Mouse (Mus musculus) liver, embryonic 14.5 days (tissue): Measurements from ENCODE around the gene Ric8b. TPM values are rescaled to one million over a fixed set of nuclear protein-coding genes. Genes with fewer than 3 reads are reported as not detected.

Source experiments
- ATAC-seq: fragments of 200-750 bp; cut with Nextera tagmentation; 2 replicates; pipeline ENCODE4 v1.8.0; 2017; ENCODE audit warnings: moderate number of reproducible peaks, mild to moderate bottlenecking, moderate library complexity; ENCODE audit not compliant: insufficient read depth
- DNase-seq, 3 experiments: peaks; one replicate each; pipeline ENCODE4 v3.0.0-alpha.2; 2012 to 2013; ENCODE audit warnings: low read depth in 3 of 3, low spot score in 3 of 3
- H3K27ac ChIP-seq: fragments of 300-500 bp; sonication (generic); 2 replicates; pipeline ENCODE4 v1.5.1; 2014; ENCODE audit warnings: moderate library complexity, mild to moderate bottlenecking, control low read depth, inconsistent platforms
- H3K27me3 ChIP-seq: fragments of 300-500 bp; sonication (generic); 2 replicates; pipeline ENCODE4 v1.6.1; 2014; ENCODE audit warnings: mild to moderate bottlenecking, low read length, moderate library complexity; ENCODE audit not compliant: control insufficient read depth, insufficient read depth
- H3K36me3 ChIP-seq: fragments of 300-500 bp; sonication (generic); replicated peaks from 2 replicates; pipeline ENCODE4 v1.6.1; 2014; ENCODE audit warnings: low read depth; ENCODE audit not compliant: control insufficient read depth, insufficient read depth
- H3K4me1 ChIP-seq, 2 experiments: fragments of 200-500 bp in 1 of 2; fragments of 300-500 bp in 1 of 2; sonication (generic) in 1 of 2; replicated peaks; 2 replicates each; pipeline ENCODE4 v1.6.1; 2012 to 2014; ENCODE audit warnings: antibody characterized with exemption in 1 of 2, inconsistent platforms in 1 of 2, low read length in 1 of 2; ENCODE audit not compliant: control insufficient read depth in 2 of 2, insufficient read depth in 2 of 2
- H3K4me2 ChIP-seq: fragments of 300-500 bp; sonication (generic); 2 replicates; pipeline ENCODE4 v1.6.1; 2014; ENCODE audit warnings: low read depth, mild to moderate bottlenecking, control low read depth, moderate library complexity
- H3K4me3 ChIP-seq, 2 experiments: fragments of 200-500 bp in 1 of 2; fragments of 300-500 bp in 1 of 2; sonication (generic) in 1 of 2; 2 replicates each; pipeline ENCODE4 v1.5.1; 2012 to 2014; ENCODE audit warnings: low read depth in 2 of 2, low read length in 2 of 2, mild to moderate bottlenecking in 2 of 2, control low read depth in 1 of 2, inconsistent platforms in 1 of 2, moderate library complexity in 1 of 2; ENCODE audit not compliant: insufficient read depth in 1 of 2
- H3K9ac ChIP-seq: fragments of 300-500 bp; sonication (generic); replicated peaks from 2 replicates; pipeline ENCODE4 v1.6.1; 2014; ENCODE audit warnings: mild to moderate bottlenecking, control low read depth, moderate library complexity
- H3K9me3 ChIP-seq: fragments of 300-500 bp; sonication (generic); 2 replicates; pipeline ENCODE4 v1.6.1; 2016; ENCODE audit warnings: low read length, mixed read lengths; ENCODE audit not compliant: control insufficient read depth
- CTCF ChIP-seq: IDR thresholded peaks from 2 replicates; pipeline ENCODE4 v1.5.1; 2016; ENCODE audit warnings: antibody characterized with exemption, low read depth, control low read depth
- EP300 ChIP-seq: IDR thresholded peaks from 2 replicates; pipeline ENCODE4 v1.6.1; 2016; ENCODE audit warnings: antibody characterized with exemption, low read depth
- whole genome bisulfite sequencing: fragments of 180-500 bp; shearing (Covaris S2); extraction: QIAGEN DNeasy Blood & Tissue Kit; methylation state at CpG from one replicate; pipeline ENCODE4 v1.1.7; 2014; ENCODE audit not compliant: insufficient replicate concordance; 5-methylcytosine and 5-hydroxymethylcytosine counted together
- polyA plus RNA-seq, 2 experiments: library from polyadenylated mRNA; depleted of rRNA in 1 of 2; stranded (reverse) in 1 of 2; unstranded in 1 of 2; fragments of >200 nt; fragmentation: Nextera tagmentation in 1 of 2; extraction: Ambion mirVana in 1 of 2; gene quantifications; 2 replicates each; pipeline versions ENCODE4 v1.2.1 to v1.2.3; 2012 to 2014

Gene Ric8b
- polyA plus RNA-seq, 2 experiments: 2.6 to 4.5 TPM

DNA sequence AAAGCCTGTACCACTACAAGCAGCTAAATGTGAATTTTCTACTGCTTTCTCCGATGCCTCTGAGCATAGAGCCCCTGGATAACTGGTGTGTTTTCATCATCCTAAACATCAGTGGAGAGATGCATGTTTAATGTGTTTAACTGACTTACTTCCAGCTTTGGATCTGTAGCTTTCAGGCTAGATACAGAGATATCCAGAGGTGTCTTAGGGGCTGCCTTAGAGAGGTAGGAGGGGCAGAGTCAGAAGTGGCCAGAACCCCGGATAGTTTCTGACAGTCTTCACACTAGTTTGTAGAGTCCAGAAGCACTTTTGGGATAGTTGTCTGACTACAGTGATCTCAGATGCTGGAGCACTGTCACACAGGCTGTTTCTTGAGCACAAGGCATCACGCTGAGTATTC is 77.6 kb downstream of the Ric8b start:
- no peak for ATAC-seq

DNA sequence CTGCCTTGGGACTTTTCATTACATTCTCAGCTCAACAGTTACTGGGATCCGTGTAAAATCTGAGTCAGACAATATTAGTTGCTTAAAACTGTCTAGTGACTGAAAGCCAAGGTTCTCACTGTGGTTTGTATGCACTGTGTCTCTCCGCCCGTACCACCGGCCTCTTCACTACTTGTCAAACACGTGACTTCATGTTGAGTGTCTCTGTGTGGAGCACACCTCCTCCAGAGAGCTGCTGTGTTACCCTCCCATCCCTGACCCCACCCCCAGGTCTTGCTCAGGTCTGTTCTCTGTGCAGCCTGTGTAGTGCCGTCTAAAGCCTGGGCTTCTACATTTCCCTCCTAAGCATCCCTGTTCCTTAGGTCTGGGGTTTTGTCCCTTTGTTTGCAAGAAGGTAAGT is 79.0 kb downstream of the Ric8b start:
- 0 out of 4 replicates have a peak, but pooled peaks cover 0 to 4% of the 10 kb centered on the region in 2 experiments for H3K4me1 ChIP-seq
- DNase-seq (no peak), ATAC-seq (no peak)
- no peak overlapping the region for H3K9ac ChIP-seq
- WGBS: 75% methylated on average over 6 of the region's 6 CpGs
- no peaks in the 10 kb centered on the region for H3K27me3 ChIP-seq
- H3K4me3 ChIP-seq: no peak overlapping the region
- H3K9me3 ChIP-seq: no peaks in the 10 kb centered on the region
- H3K36me3 ChIP-seq: no peaks in the 10 kb centered on the region
- TF ChIP-seq CTCF (no peak), EP300 (no peak)
- H3K4me2 ChIP-seq: no peak overlapping the region
- H3K27ac ChIP-seq: no peak overlapping the region

More for the DNA sequence above, 77.6 kb downstream of the Ric8b start:
- Histone ChIP-seq H3K36me3 (no peaks in the 10 kb centered on the region), H3K4me3 (no peak overlapping the region), H3K27me3 (no peaks in the 10 kb centered on the region), H3K27ac (no peak overlapping the region), H3K4me2 (no peak overlapping the region), H3K4me1 (0 out of 4 replicates have a peak, but pooled peaks cover 0 to 4% of the 10 kb centered on the region in 2 experiments), H3K9ac (no peak overlapping the region), H3K9me3 (no peaks in the 10 kb centered on the region)
- WGBS: 76% methylated on average over 3 of the region's 3 CpGs
- no peak for TF ChIP-seq EP300
- TF ChIP-seq CTCF: no peak
- no peak for DNase-seq

DNA sequence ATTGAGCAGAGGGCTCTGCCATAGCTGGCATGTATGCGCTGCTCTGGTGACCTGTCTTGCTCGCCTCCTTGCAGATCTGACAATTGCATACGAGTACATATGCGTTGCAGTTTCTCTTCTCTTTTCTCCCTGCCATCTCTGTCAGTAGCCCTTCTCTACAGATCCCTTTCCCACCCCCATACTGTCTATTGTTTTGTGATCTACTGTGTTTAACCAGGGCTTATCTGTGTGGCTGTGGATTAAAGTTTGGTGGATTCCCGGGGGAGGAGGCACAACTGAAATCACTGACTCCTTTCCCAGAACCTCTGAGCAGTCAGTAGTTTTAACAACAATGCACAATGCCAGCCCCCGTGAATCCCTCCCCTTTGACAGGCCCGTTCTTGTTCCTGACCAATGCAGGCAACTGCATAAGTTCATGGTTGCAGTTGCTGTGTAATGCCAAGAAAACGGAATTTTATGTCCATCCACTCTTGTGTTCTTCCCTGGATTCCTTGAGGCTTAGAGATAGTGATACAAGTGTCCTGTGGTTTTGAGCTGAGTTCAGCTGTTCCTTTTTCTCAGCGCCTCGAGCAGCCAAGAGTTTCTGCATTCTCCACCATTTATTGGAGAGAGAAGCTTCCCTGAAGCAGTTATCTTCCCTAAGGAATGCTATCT is 80.3 kb downstream of the Ric8b start:
- no peak overlapping the region for H3K9ac ChIP-seq
- WGBS: 67% methylated on average over 10 of the region's 10 CpGs

DNA sequence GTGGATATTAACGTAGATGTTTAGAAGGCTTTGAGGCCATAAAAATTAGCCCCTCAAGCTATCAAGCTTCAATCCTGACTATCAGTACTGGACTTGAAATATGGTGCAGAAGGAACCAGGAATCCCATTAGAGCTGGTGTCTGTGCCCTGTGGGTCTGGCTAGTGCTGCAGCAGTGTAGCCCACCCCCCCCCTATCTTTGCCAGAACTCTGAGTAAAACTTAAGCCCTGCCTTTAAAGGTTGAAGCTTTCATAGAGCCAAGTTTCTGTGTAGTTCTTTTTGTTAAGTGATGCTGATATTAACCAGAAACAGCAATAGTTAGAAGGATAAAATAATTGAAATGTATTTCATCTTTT is 80.8 kb downstream of the Ric8b start:
- TF ChIP-seq CTCF: no peak
- no peak for TF ChIP-seq EP300
- 68% methylated on average over 1 of the region's 1 CpGs for WGBS
- no peaks in the 10 kb centered on the region for H3K9me3 ChIP-seq

More for the DNA sequence above, 80.3 kb downstream of the Ric8b start:
- Histone ChIP-seq H3K36me3 (no peaks in the 10 kb centered on the region), H3K4me1 (0 out of 4 replicates have a peak, but pooled peaks cover 0 to 4% of the 10 kb centered on the region in 2 experiments), H3K4me3 (no peak overlapping the region), H3K4me2 (no peak overlapping the region), H3K27me3 (no peaks in the 10 kb centered on the region), H3K9me3 (no peaks in the 10 kb centered on the region), H3K27ac (no peak overlapping the region)
- DNase-seq (no peak), ATAC-seq (no peak)
- no peak for TF ChIP-seq CTCF
- TF ChIP-seq EP300: no peak

DNA sequence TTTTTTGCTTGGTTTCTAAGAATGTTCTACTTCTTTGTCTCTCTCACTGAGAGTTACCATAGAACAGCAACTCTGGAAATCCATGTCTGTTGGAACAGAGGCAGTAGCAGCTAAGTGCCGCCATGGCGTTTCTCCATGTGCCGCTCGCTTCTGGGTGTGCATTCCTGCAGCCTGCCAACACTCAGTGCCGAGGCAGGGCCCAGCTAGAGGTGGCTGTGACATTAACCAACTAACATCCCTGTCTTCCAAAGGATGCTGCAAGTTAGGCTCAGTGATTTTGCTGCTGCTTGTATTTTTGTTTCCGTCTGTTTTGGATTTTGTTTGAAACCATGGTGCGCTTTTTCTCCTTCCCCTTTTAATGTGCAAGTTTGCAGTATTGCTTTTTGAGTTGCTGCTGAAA is 84.5 kb downstream of the Ric8b start:
- WGBS: 75% methylated on average over 7 of the region's 7 CpGs
- Histone ChIP-seq H3K36me3 (no peaks in the 10 kb centered on the region), H3K27me3 (no peaks in the 10 kb centered on the region), H3K4me1 (peaks cover 7 to 9% of the 10 kb centered on the region in 2 experiments; a peak in 3 of 4 replicates), H3K9me3 (no peaks in the 10 kb centered on the region), H3K27ac (no peak overlapping the region), H3K4me3 (no peak overlapping the region), H3K9ac (no peak overlapping the region), H3K4me2 (no peak overlapping the region)
- DNase-seq (no peak), ATAC-seq (no peak)
- TF ChIP-seq CTCF: no peak
- TF ChIP-seq EP300: no peak

More for the DNA sequence above, 80.8 kb downstream of the Ric8b start:
- Histone ChIP-seq H3K36me3 (no peaks in the 10 kb centered on the region), H3K27me3 (no peaks in the 10 kb centered on the region), H3K9ac (no peak overlapping the region), H3K4me3 (no peak overlapping the region), H3K27ac (no peak overlapping the region), H3K4me2 (no peak overlapping the region), H3K4me1 (0 out of 4 replicates have a peak, but pooled peaks cover 0 to 4% of the 10 kb centered on the region in 2 experiments)
- DNase-seq (no peak), ATAC-seq (no peak)
